Mouse (Mus musculus): ENCODE data around the gene Kbtbd4. TPM values are rescaled to one million over a fixed set of nuclear protein-coding genes. Genes with fewer than 3 reads are reported as not detected.
"Not testable (repeated sequence)": the region's sequence is repeated elsewhere in the genome, so short reads cannot be mapped to it uniquely, and the experiment has no call there.

Gene Kbtbd4
- polyA plus RNA-seq, 1 experiment = 29.1 TPM

DNA sequence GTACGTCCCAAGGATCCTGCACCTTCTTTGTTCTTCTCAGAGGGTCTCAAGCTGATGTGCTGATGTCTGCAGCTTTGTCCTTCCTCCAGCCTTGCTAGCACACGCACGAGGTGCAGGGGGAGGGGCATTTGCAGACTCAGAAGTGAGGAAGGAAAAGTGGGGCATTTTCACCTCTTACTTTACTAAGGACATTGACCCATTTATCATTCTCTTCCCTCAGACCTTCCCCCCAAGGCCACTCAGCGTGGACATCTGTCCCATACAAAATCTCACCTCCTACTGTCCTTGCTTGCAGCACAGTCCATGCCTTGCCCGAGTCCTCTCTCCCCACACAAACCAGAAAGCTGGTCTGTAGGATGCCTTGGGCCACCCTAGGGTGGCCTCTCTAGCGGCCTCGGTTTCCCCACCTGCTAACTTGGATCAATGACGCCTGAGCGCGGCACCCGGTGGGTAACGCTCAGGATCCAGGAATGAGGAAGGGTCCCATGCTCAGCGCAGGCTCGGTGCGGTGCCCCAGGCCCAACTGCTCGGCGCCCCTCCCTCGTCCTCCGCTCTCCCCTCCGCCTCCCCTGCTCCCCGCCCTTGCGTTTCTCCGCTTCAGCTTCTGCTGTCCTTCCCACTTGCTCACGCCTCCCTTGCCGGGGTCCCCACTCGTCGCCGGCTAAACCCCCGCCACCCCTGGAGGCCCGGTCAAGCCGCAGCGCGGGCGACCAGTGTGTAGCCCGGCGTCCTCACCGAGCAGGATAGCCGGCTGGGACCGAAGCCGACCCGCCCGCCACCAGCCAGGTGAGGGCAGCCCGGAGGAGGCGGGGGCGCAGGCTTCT, 19.1 kb upstream of the Kbtbd4 start, which contains the start of gene C1qtnf4:
Gene C1qtnf4, plus strand, starts transcription at position 643 of the 824 bp plus-strand sequence.
- no peak for TF ChIP-seq POLR2A (IDR thresholded peaks at IDR 0.05; ENCODE audit: control insufficient read depth, extremely low read depth, insufficient read depth, low read length, poor library complexity)
- no peak for TF ChIP-seq CTCF (IDR thresholded peaks at IDR 0.05; ENCODE audit: borderline replicate concordance, control insufficient read depth, extremely low read depth, insufficient read depth, low read length, poor library complexity)
- H3K36me3 ChIP-seq (ENCODE audit: control insufficient read depth, insufficient read depth, low read length) = no peaks in the 10 kb centered on the region
- no peak within 1 kb of the TSS for H3K27ac ChIP-seq (ENCODE audit: control insufficient read depth, insufficient read depth, low read length)
- no peak for DNase-seq
- peaks cover 27% of the 10 kb centered on the region for H3K27me3 ChIP-seq (ENCODE audit: control insufficient read depth, insufficient read depth, low read length)
- H3K4me3 ChIP-seq (ENCODE audit: control insufficient read depth, insufficient read depth, low read length) = no peak within 1 kb of the TSS
- WGBS = 6% methylated on average over 45 of the region's 45 CpGs
- peaks cover 10% of the 10 kb centered on the region for H3K4me1 ChIP-seq (replicated peaks; ENCODE audit: control insufficient read depth, insufficient read depth, low read length)

DNA sequence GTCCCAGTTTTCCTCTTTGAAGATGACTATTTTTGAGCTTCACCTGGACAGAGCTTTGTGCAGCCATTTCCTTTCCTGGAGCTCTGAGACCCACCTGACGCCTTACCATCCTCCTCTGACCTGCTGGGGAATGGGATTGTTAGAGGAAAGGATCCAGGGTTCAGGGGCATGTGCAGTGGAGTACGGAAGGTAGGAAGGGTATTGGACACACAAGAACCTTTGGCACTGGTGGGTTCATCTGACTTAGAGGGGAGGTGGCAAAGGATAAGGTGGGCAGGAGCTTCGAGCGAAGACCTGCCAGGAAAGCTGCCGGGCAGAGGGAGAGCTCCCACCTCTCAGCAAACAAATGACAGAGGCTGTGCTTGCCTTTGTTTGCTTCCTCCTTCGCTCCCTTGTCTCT, 18.1 kb upstream of the Kbtbd4 start:
- no peaks in the 10 kb centered on the region for H3K36me3 ChIP-seq (ENCODE audit: control insufficient read depth, insufficient read depth, low read length)
- TF ChIP-seq CTCF (IDR thresholded peaks at IDR 0.05; ENCODE audit: borderline replicate concordance, control insufficient read depth, extremely low read depth, insufficient read depth, low read length, poor library complexity) = no peak
- TF ChIP-seq POLR2A (IDR thresholded peaks at IDR 0.05; ENCODE audit: control insufficient read depth, extremely low read depth, insufficient read depth, low read length, poor library complexity) = no peak
- WGBS = 61% methylated on average over 6 of the region's 6 CpGs
- peaks cover 27% of the 10 kb centered on the region for H3K27me3 ChIP-seq (ENCODE audit: control insufficient read depth, insufficient read depth, low read length)
- no peak for DNase-seq
- no peak overlapping the region for H3K27ac ChIP-seq (ENCODE audit: control insufficient read depth, insufficient read depth, low read length)
- H3K4me3 ChIP-seq (ENCODE audit: control insufficient read depth, insufficient read depth, low read length) = no peak overlapping the region
- H3K4me1 ChIP-seq (replicated peaks; ENCODE audit: control insufficient read depth, insufficient read depth, low read length) = peaks cover 10% of the 10 kb centered on the region

DNA sequence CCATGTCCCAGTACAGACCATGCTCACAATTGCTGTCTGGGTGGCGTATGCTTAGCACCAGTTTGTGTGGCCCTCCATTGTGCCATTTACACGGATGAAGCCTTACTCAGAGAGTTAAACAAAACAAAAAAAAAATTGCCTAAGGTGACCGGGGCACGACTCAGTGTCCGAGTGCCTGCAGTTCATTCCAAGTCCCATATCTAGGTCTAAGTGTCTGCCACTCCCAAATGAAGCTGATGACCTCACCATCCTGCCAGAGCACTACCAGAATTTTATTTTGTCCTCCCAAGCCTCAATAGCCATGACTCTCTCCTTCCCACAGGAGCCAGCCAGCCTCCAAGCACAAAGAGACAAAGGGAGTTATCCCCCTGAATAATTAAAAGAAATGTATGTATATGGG, 16.9 kb upstream of the Kbtbd4 start:
- no peak for DNase-seq
- TF ChIP-seq CTCF (IDR thresholded peaks at IDR 0.05; ENCODE audit: borderline replicate concordance, control insufficient read depth, extremely low read depth, insufficient read depth, low read length, poor library complexity) (no peak), POLR2A (IDR thresholded peaks at IDR 0.05; ENCODE audit: control insufficient read depth, extremely low read depth, insufficient read depth, low read length, poor library complexity) (no peak)
- H3K36me3 ChIP-seq (ENCODE audit: control insufficient read depth, insufficient read depth, low read length) = no peaks in the 10 kb centered on the region
- peaks cover 10% of the 10 kb centered on the region for H3K4me1 ChIP-seq (replicated peaks; ENCODE audit: control insufficient read depth, insufficient read depth, low read length)
- H3K4me3 ChIP-seq (ENCODE audit: control insufficient read depth, insufficient read depth, low read length) = no peak overlapping the region
- no peak overlapping the region for H3K27ac ChIP-seq (ENCODE audit: control insufficient read depth, insufficient read depth, low read length)
- H3K27me3 ChIP-seq (ENCODE audit: control insufficient read depth, insufficient read depth, low read length) = peaks cover 27% of the 10 kb centered on the region
- 78% methylated on average over 5 of the region's 5 CpGs for WGBS

DNA sequence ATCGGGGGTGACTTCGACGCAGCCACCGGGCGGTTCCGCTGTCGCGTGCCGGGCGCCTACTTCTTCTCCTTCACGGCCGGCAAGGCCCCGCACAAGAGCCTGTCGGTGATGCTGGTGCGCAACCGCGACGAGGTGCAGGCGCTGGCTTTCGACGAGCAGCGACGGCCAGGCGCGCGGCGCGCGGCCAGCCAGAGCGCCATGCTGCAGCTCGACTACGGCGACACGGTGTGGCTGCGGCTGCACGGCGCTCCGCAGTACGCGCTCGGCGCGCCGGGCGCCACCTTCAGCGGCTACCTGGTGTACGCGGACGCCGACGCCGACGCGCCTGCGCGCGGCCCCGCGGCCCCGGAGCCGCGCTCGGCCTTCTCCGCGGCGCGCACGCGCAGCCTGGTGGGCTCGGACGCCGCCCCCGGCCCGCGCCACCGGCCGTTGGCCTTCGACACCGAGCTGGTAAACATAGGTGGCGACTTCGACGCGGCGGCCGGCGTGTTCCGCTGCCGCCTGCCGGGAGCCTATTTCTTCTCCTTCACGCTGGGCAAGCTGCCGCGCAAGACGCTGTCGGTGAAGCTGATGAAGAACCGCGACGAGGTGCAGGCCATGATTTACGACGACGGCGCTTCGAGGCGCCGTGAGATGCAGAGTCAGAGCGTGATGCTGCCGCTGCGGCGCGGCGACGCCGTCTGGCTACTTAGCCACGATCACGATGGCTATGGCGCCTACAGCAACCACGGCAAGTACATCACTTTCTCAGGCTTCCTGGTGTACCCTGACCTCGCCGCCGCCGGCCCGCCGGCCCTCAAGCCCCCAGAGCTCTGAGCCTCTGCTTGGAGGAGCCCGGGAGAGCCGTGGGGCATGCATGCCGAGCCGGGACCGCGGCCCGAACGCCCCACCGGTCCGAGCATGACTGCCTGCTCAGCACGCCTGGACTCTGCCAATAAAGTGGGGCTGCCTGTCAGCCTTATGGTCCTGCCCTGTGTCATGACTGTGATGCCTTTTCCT, 14.7 kb upstream of the Kbtbd4 start:
- H3K27me3 ChIP-seq (ENCODE audit: control insufficient read depth, insufficient read depth, low read length) = peaks cover 22% of the 10 kb centered on the region
- H3K27ac ChIP-seq (ENCODE audit: control insufficient read depth, insufficient read depth, low read length) = no peak overlapping the region
- peak overlapping the region; percentile 55 for H3K4me3 ChIP-seq (ENCODE audit: control insufficient read depth, insufficient read depth, low read length)
- DNase-seq = peak; percentile 49
- whole genome bisulfite sequencing = 9% methylated on average over 133 of the region's 133 CpGs
- peaks cover 10% of the 10 kb centered on the region for H3K4me1 ChIP-seq (replicated peaks; ENCODE audit: control insufficient read depth, insufficient read depth, low read length)
- peak; percentile 11; the same call in 1 of the 2 replicates for TF ChIP-seq POLR2A (IDR thresholded peaks at IDR 0.05; ENCODE audit: control insufficient read depth, extremely low read depth, insufficient read depth, low read length, poor library complexity)
- no peak for TF ChIP-seq CTCF (IDR thresholded peaks at IDR 0.05; ENCODE audit: borderline replicate concordance, control insufficient read depth, extremely low read depth, insufficient read depth, low read length, poor library complexity)
- peaks cover 2% of the 10 kb centered on the region; the same call in 1 of the 2 replicates for H3K36me3 ChIP-seq (ENCODE audit: control insufficient read depth, insufficient read depth, low read length)

DNA sequence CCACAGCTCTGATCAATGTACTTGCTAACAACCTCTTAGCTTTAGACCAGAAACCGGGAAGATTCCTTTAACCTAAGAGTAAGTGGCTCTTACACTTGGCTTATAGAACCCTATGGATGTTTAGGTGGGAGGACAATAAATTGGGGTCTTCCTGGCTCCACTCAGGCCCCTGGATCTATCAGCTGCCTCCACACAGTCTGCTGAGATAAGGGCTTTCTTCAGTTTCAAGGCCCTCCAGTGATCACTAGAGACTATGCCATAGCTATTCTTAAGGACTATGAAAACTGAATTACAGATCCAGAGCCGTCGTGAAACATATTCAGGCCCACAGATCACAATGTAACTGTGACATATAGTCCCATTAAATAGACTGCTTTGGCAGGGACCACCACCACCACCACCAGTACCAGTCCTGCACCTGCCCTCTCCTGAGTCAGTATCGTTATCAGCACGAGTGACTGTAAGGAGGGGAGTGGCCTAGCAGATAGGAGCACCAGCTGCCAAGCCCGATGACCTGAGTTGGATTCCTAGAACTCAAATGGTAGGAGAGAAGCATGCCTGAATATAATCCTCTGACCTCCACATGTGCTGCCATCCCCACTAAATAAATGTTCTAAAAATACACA, 10.8 kb upstream of the Kbtbd4 start:
- TF ChIP-seq POLR2A (IDR thresholded peaks at IDR 0.05; ENCODE audit: control insufficient read depth, extremely low read depth, insufficient read depth, low read length, poor library complexity) = no peak
- TF ChIP-seq CTCF (IDR thresholded peaks at IDR 0.05; ENCODE audit: borderline replicate concordance, control insufficient read depth, extremely low read depth, insufficient read depth, low read length, poor library complexity) = no peak
- H3K27ac ChIP-seq (ENCODE audit: control insufficient read depth, insufficient read depth, low read length) = no peak overlapping the region
- peaks cover 28% of the 10 kb centered on the region for H3K36me3 ChIP-seq (ENCODE audit: control insufficient read depth, insufficient read depth, low read length)
- no peak for DNase-seq
- no peak overlapping the region for H3K4me3 ChIP-seq (ENCODE audit: control insufficient read depth, insufficient read depth, low read length)
- H3K4me1 ChIP-seq (replicated peaks; ENCODE audit: control insufficient read depth, insufficient read depth, low read length) = peaks cover 8% of the 10 kb centered on the region
- WGBS = 96% methylated on average over 6 of the region's 6 CpGs
- H3K27me3 ChIP-seq (ENCODE audit: control insufficient read depth, insufficient read depth, low read length) = peaks cover 7% of the 10 kb centered on the region; the same call in 1 of the 2 replicates

DNA sequence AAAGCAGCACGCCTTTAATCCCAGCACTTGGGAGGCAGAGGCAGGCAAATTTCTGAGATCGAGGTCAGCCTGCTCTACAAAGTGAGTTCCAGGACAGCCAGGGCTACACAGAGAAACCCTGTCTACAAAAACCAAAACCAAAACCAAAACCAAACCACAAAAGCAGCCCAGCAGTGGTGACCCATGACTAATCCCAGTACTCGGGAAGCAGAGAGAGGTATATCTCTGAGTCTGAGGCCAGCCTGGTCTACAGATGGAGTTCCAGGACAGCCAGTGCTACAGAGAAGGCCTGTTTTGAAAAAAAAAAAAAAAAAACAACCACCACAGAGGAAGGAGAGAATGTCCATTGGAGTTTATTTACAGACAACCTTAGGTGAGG, 10.3 kb upstream of the Kbtbd4 start:
- H3K36me3 ChIP-seq (ENCODE audit: control insufficient read depth, insufficient read depth, low read length) = peaks cover 31% of the 10 kb centered on the region
- not testable (repeated sequence) for DNase-seq; H3K27ac ChIP-seq (ENCODE audit: control insufficient read depth, insufficient read depth, low read length); H3K27me3 ChIP-seq (ENCODE audit: control insufficient read depth, insufficient read depth, low read length); H3K4me1 ChIP-seq (replicated peaks; ENCODE audit: control insufficient read depth, insufficient read depth, low read length); H3K4me3 ChIP-seq (ENCODE audit: control insufficient read depth, insufficient read depth, low read length)
- WGBS = 86% methylated on average over 3 of the region's 3 CpGs

Data from thymus, adult 2 months (tissue).